Mouse (Mus musculus): ENCODE measurements around the gene Tbc1d13. TPM values are rescaled to one million over a fixed set of nuclear protein-coding genes. Genes with fewer than 3 reads are reported as not detected.

Tbc1d13 gene
- polyA plus RNA-seq, 1 experiment from 2014 or later = 5.4 TPM

DNA sequence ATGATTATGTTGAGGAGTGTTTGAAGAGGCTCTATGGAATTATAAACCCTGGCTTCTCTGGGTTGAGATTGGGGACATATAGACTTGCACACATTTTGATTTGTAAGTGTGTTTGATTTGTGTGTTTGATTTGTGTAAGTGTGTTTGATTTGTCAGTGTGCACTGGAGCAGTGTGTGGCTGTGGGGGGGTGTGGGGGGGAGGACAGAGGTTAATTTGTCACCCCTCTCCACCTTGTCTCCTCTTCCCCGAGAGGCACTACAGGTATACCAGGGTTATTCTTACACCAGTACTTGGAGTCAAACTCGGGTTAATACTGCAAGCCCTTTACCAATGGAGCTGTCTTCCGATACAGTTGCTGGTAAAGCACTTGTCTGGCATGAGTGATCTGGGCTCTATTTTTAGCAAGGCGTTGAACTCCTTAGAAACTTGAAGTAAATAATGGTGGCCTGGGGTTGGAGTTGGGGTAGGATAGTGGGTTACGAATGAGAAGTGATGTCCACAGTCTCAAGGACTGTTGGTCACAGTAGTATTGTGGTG, 66.9 kb downstream of the Tbc1d13 start:
- Histone ChIP-seq H3K4me1 (ENCODE audit: control insufficient read depth, insufficient read depth, low read length) (peaks cover 24% of the 10 kb centered on the region), H3K9me3 (replicated peaks; ENCODE audit: control insufficient read depth, low read length) (no peaks in the 10 kb centered on the region), H3K9ac (ENCODE audit: low read length) (no peak overlapping the region), H3K27ac (ENCODE audit: low read length) (0 out of 2 replicates have a peak overlapping the region, but pooled peaks have one; percentile 20), H3K4me2 (ENCODE audit: low read depth, low read length) (0 out of 2 replicates have a peak overlapping the region, but pooled peaks have one; percentile 13), H3K27me3 (ENCODE audit: control insufficient read depth, insufficient read depth, low read length) (no peaks in the 10 kb centered on the region), H3K4me3 (ENCODE audit: low read length) (no peak overlapping the region), H3K36me3 (ENCODE audit: control insufficient read depth, insufficient read depth) (no peaks in the 10 kb centered on the region)
- ATAC-seq (replicated peaks; ENCODE audit: extremely low read depth, insufficient read depth, low FRiP score) = no peak
- WGBS = 37% methylated on average over 5 of the region's 5 CpGs

Other genes starting within 250 kb of the Tbc1d13 start
- gene Odf2, start 244.5 kb upstream of the Tbc1d13 start, polyA plus RNA-seq (2015; fragmentation: Nextera tagmentation; extraction: Ambion mirVana) = 41.3 and 48.1 TPM in 2 replicates
- 40.0 and 40.3 TPM in 2 replicates for gene Gle1, start 198.3 kb upstream of the Tbc1d13 start, polyA plus RNA-seq (2015; fragmentation: Nextera tagmentation; extraction: Ambion mirVana)
- 93.0 and 113 TPM in 2 replicates for gene Sptan1, start 168.2 kb upstream of the Tbc1d13 start, polyA plus RNA-seq (2015; fragmentation: Nextera tagmentation; extraction: Ambion mirVana)
- gene Wdr34, start 84.9 kb upstream of the Tbc1d13 start, polyA plus RNA-seq (2015; fragmentation: Nextera tagmentation; extraction: Ambion mirVana) = 24.1 and 25.6 TPM in 2 replicates
- 198 and 217 TPM in 2 replicates for gene Set, start 76.4 kb upstream of the Tbc1d13 start, polyA plus RNA-seq (2015; fragmentation: Nextera tagmentation; extraction: Ambion mirVana)
- gene Pkn3, start 56.1 kb upstream of the Tbc1d13 start, polyA plus RNA-seq (2015; fragmentation: Nextera tagmentation; extraction: Ambion mirVana) = 9.4 and 11.7 TPM in 2 replicates
- 29.4 and 30.8 TPM in 2 replicates for gene Zdhhc12, start 40.1 kb upstream of the Tbc1d13 start, polyA plus RNA-seq (2015; fragmentation: Nextera tagmentation; extraction: Ambion mirVana)
- gene Zer1, start 9.2 kb upstream of the Tbc1d13 start, polyA plus RNA-seq (2015; fragmentation: Nextera tagmentation; extraction: Ambion mirVana) = 5.7 TPM in 2 replicates
- 37.4 and 40.0 TPM in 2 replicates for gene Endog, start 37.7 kb downstream of the Tbc1d13 start, polyA plus RNA-seq (2015; fragmentation: Nextera tagmentation; extraction: Ambion mirVana)
- gene Spout1, start 44.7 kb downstream of the Tbc1d13 start, polyA plus RNA-seq (2015; fragmentation: Nextera tagmentation; extraction: Ambion mirVana) = 31.5 and 34.3 TPM in 2 replicates
- 26.9 and 28.1 TPM in 2 replicates for gene Kyat1, start 72.1 kb downstream of the Tbc1d13 start, polyA plus RNA-seq (2015; fragmentation: Nextera tagmentation; extraction: Ambion mirVana)
- gene Lrrc8a, start 104.0 kb downstream of the Tbc1d13 start, polyA plus RNA-seq (2015; fragmentation: Nextera tagmentation; extraction: Ambion mirVana) = 39.4 and 42.6 TPM in 2 replicates
- 0.22 and 0.40 TPM in 2 replicates for gene Gm28035, start 106.8 kb downstream of the Tbc1d13 start, polyA plus RNA-seq (2015; fragmentation: Nextera tagmentation; extraction: Ambion mirVana)
- 9.4 and 13.1 TPM in 2 replicates for gene Phyhd1, start 132.5 kb downstream of the Tbc1d13 start, polyA plus RNA-seq (2015; fragmentation: Nextera tagmentation; extraction: Ambion mirVana)
- not detected in 2 replicates for gene Gm28038, start 147.3 kb downstream of the Tbc1d13 start, polyA plus RNA-seq (2015; fragmentation: Nextera tagmentation; extraction: Ambion mirVana)
- gene Dolk, start 152.6 kb downstream of the Tbc1d13 start, polyA plus RNA-seq (2015; fragmentation: Nextera tagmentation; extraction: Ambion mirVana) = 31.8 and 33.0 TPM in 2 replicates
- gene Nup188, start 152.7 kb downstream of the Tbc1d13 start, polyA plus RNA-seq (2015; fragmentation: Nextera tagmentation; extraction: Ambion mirVana) = 21.2 and 23.6 TPM in 2 replicates
- 135 and 136 TPM in 2 replicates for gene Sh3glb2, start 225.6 kb downstream of the Tbc1d13 start, polyA plus RNA-seq (2015; fragmentation: Nextera tagmentation; extraction: Ambion mirVana)
- gene Miga2, start 230.5 kb downstream of the Tbc1d13 start, polyA plus RNA-seq (2015; fragmentation: Nextera tagmentation; extraction: Ambion mirVana) = 38.7 and 43.5 TPM in 2 replicates

Data from heart, embryonic 16.5 days (tissue).